Mouse (Mus musculus): Measurements from ENCODE around the gene Pds5b.
"Not testable (repeated sequence)": the region's sequence is repeated elsewhere in the genome, so short reads cannot be mapped to it uniquely, and the experiment has no call there.

- TF ChIP-seq GATA1, TAL1 (IDR thresholded peaks at IDR 0.05; ENCODE audit: low read length): not testable (repeated sequence)
Measured at GRCm38 (mm10) chr5:150852097-150852496, 178.6 kb downstream of the Pds5b start.

Data from erythroblast, embryonic 14.5 days (primary cell).